Mouse (Mus musculus) Patski (cell line): ENCODE results near the gene Mon2. TPM values are rescaled to one million over a fixed set of nuclear protein-coding genes. Genes with fewer than 3 reads are reported as not detected.

ENCODE experiments used
- ATAC-seq: fragments of 100-300 bp; one replicate; pipeline ENCODE4 v1.8.0; 2021
- CTCF ChIA-PET: fragments of 350-600 bp; sonication (Branson Sonifier 250); formaldehyde crosslinking; loops from one replicate; lab custom pipeline; 2022; ENCODE audit warnings: inconsistent platforms; lab: Charles Lee
- POLR2A ChIA-PET: fragments of 350-600 bp; sonication (Branson Sonifier 250); formaldehyde crosslinking; loops from one replicate; lab custom pipeline; 2022; ENCODE audit warnings: antibody characterized with exemption, inconsistent platforms; lab: Charles Lee
- DNase-seq: peaks from one replicate; pipeline ENCODE4 v3.0.0-alpha.2; 2011; ENCODE audit warnings: low read depth, low spot score
- H3K27me3 ChIP-seq: fragments of 371-371 bp; one replicate; pipeline ENCODE4 v1.5.1; 2021
- CTCF ChIP-seq: fragments of 100-300 bp; IDR thresholded peaks from one replicate; pipeline ENCODE4 v1.5.1; 2021
- in situ Hi-C: fragments of 300-500 bp; cut with MboI; formaldehyde crosslinking; loops from 3 replicates; pipeline ENCODE4 v1.11.1; 2018; ENCODE audit warnings: low pct_unique_long_range_greater_than_20kb, mixed read lengths
- polyA plus RNA-seq: library from polyadenylated mRNA; unstranded; gene quantifications from one replicate; pipeline ENCODE4 v1.2.3, GENCODE M21; 2021

Mon2 gene
- polyA plus RNA-seq, 1 experiment from 2014 or later, result 66.9 TPM

DNA sequence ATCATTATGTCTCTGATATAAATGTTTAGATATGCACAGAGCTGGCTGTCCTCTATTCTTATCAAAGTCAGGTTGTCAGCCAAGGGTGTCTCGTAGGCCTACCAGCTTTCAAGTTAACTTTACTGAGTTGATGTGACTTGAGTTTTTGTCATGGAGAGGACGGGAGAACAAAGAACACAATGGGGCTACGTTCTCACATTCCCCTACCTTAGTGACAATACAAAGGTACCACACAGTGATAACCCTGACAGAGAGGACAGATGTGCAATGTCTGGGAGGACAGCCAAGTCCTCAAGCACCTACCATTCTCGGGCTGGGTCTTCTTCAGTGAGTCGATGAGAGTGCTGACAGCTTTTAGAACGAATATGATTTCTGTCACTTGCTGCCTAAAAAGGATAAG, 76.9 kb downstream of the Mon2 start:
- TF ChIP-seq CTCF, result no peak
- no peak for ATAC-seq
- POLR2A ChIA-PET, result no interaction called here
- no peak for DNase-seq
- CTCF ChIA-PET, result interaction anchor here (0.7 to 10.8 kb wide), 3 partner anchors 8 to 195 kb away, joined by 3 to 121 read pairs (median 9); no protein-coding TSS in a partner anchor
- in situ Hi-C loops, result no loop called here
- H3K27me3 ChIP-seq, result no peaks in the 10 kb centered on the region

DNA sequence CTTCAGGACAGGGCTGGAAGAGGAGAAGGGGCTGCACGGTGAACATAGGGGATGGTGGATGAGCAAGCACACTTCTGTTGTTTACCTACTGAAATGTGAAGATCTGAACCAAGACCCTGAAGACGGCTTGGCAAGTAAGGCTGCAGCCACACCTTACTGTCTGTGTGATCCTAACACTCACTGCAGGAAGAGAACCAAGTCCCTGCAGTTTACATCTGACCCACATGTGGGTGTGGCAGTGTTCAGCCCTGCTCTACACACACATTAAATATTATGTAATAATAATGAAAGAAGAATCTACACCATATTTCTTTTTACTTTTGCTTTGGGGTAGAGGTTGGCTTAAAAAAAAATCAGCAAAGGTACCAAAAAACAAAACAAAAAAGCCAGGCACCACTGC, 78.5 kb downstream of the Mon2 start:
- no peak for TF ChIP-seq CTCF
- CTCF ChIA-PET, result no interaction called here
- H3K27me3 ChIP-seq, result no peaks in the 10 kb centered on the region
- POLR2A ChIA-PET, result no interaction called here
- DNase-seq, result no peak
- in situ Hi-C loops, result no loop called here
- no peak for ATAC-seq

DNA sequence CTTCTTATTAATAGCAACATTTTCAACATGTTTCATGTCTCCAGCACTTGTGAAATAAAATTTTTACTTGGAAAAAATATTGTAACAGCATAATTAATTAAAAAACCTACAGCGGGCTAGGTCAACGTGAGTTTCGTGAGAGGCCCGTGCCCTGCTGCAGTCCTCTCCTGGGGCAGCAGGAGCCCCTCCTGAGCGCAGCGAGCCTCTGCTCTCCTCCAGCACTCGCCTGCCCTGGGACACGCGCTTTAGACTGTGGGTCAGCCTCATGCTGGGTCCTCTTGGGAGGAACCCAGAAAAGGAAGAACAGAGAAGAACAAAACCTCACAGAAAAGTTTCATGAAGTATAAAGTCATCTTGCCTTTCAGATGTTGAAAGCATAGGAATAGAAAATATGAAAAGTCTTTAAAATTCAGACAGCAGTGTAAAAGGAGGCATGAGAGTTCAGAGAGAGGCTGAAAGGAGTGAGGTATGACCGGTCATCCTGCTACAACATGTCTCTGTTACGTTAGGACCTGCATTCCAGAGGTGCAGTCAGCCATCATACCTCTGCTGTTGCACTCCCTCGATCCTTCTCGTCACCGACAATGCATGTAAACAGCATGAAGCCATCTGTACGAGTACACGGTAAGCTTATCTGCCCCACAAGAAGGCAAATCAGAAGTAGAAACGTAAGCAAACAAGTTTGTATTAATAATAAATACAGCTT, 81.8 kb downstream of the Mon2 start:
- no peak for DNase-seq
- ATAC-seq, result peak; percentile 94
- ChIA-PET POLR2A (interaction anchor here (1.0 kb wide), 1 partner anchor 187 kb away, joined by 9 read pairs; no protein-coding TSS in a partner anchor), CTCF (interaction anchor here (0.8 to 2.2 kb wide), 4 partner anchors 11 to 191 kb away, joined by 3 to 10 read pairs (median 5); no protein-coding TSS in a partner anchor)
- TF ChIP-seq CTCF, result no peak
- no peaks in the 10 kb centered on the region for H3K27me3 ChIP-seq
- in situ Hi-C loops, result no loop called here

DNA sequence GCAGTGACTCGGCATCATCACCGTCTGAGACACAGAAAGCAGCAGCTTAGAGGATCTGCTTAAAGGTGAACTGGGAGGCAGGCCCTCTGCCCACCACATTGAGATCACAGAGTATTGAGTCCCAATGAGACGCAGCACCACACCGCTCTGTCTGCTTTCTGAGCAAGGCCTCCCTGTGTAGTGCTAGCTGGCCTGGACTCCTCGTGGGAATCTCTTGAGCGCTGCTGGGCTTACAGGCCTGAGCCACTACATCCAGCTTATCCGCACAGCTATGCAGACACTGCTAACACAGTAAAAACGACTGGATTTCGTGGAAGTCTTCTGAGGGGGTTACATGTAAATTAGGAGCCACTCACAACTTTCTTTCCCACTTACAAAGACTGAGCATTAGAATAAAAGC, 84.7 kb downstream of the Mon2 start:
- H3K27me3 ChIP-seq, result no peaks in the 10 kb centered on the region
- CTCF ChIA-PET, result interaction anchor here (1.6 to 3.0 kb wide), 3 partner anchors 9 to 188 kb away, joined by 5 to 9 read pairs (median 6); no protein-coding TSS in a partner anchor
- in situ Hi-C loops, result no loop called here
- POLR2A ChIA-PET, result no interaction called here
- DNase-seq (no peak), ATAC-seq (no peak)
- TF ChIP-seq CTCF, result no peak

DNA sequence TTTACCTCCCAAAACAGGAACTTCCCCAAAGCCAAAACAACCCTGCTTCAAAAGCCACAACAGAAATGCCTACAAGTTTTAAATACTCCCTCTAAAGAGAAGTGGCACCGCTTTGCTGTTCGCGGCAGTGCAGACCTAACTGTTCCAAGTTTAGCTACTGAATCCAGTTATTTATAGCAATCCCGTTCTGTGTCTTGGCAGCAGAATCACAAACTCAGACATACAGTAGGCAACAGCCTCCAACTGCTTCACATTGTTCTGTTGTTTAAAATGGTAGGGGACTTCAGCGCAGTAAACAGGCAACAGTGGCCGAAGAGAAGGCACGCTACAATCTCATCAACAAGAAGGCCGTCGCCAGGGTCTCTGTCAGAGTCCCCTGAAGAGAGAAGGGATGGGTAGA, 85.3 kb downstream of the Mon2 start:
- ChIA-PET POLR2A (no interaction called here), CTCF (interaction anchor here (1.6 to 3.0 kb wide), 3 partner anchors 10 to 187 kb away, joined by 5 to 9 read pairs (median 6); no protein-coding TSS in a partner anchor)
- in situ Hi-C loops, result no loop called here
- DNase-seq (no peak), ATAC-seq (no peak)
- TF ChIP-seq CTCF, result peak; percentile 0
- H3K27me3 ChIP-seq, result no peaks in the 10 kb centered on the region

DNA sequence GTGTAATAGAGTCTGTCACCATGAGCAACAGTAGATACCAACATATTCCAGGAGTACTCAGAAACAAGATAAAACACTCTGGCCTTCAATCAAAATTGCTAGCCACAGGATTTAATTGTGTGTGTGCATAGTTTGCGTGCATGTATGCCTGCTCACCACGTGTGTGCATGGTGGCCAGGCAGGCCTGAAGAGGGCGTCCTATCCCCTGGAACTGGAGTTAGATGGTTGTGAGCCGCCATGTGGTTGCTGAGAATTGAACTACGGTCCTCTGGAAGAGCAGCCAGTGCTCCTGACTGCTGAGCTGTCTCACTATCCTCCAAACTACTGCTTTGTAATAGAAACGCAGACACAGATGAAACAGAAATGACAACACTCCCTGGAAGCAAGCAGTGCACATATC, 85.7 kb downstream of the Mon2 start:
- CTCF ChIA-PET, result interaction anchor here (1.6 to 3.0 kb wide), 2 partner anchors 10 to 187 kb away, joined by 5 to 9 read pairs; no protein-coding TSS in a partner anchor
- TF ChIP-seq CTCF, result peak; percentile 4
- ATAC-seq, result no peak
- POLR2A ChIA-PET, result no interaction called here
- in situ Hi-C loops, result no loop called here
- no peaks in the 10 kb centered on the region for H3K27me3 ChIP-seq
- no peak for DNase-seq

DNA sequence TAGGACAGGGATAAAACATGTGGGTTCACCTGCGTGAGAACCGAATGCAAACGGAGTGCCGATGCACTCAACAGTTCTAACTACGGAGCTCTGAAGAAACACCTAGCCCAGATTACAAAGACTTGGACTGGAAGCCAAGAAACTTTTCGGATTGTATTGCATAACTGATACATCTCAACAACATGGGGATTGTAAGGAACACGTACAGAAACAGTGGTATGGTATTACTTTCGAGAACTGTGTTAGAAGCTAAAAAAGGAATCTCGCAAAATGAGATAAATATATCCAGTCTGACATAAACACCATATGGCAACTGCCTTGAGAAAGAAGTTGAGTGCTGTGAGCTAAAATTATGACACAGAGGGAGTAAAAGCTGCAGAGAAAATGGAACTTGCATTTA, 86.4 kb downstream of the Mon2 start:
- ChIA-PET CTCF (interaction anchor here (1.5 to 3.0 kb wide), 3 partner anchors 11 to 183 kb away, joined by 4 to 19 read pairs (median 9); no protein-coding TSS in a partner anchor), POLR2A (no interaction called here)
- no peak for TF ChIP-seq CTCF
- in situ Hi-C loops, result no loop called here
- ATAC-seq (no peak), DNase-seq (no peak)
- H3K27me3 ChIP-seq, result no peaks in the 10 kb centered on the region

DNA sequence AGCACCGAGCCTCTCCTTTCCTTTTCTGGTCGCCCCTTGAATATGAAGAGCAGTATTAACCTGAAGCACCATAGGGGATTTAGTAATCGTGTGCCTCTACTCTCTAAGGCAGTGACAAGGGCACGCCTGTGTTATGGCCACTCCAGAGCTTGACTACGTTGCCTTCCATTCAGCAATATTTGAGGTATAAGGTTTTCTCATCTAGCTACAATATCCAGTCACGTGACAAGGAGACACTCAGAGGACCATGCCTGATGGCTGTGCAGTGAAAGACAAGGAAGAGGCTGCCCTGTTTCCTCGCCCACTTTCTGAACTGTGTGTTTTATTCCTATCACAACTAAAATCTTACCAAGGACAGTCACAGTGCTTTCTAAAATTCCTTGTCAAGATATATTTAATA, 87.9 kb downstream of the Mon2 start:
- DNase-seq, result no peak
- CTCF ChIA-PET, result interaction anchor here (0.9 to 2.9 kb wide), 6 partner anchors 15 to 184 kb away, joined by 3 to 19 read pairs (median 6); no protein-coding TSS in a partner anchor
- TF ChIP-seq CTCF, result no peak
- H3K27me3 ChIP-seq, result no peaks in the 10 kb centered on the region
- POLR2A ChIA-PET, result interaction anchor here (1.3 to 1.4 kb wide), 2 partner anchors 11 to 181 kb away, joined by 3 to 4 read pairs; no protein-coding TSS in a partner anchor
- ATAC-seq, result no peak
- in situ Hi-C loops, result no loop called here

DNA sequence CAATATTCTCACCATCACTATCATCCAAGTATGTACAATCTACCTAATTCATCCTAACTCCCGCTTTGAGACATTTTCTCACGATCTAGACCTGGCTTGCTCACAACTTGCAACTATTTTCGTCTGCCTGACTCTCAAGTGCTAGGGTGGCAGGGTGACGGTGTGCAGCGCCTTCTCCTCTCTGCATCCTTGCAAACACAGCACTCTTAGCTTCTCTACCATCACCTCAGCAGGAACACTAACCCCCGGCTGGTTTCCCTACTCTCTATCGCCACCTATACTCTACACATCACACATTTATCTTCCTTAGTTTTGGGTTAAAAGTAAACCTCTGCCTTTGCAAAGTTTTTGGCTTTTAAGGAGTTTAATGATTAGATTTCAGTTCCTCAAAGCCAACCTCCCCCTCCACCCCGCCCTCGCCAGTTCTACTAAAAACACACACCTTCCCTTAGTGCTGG, 88.6 kb downstream of the Mon2 start:
- POLR2A ChIA-PET, result interaction anchor here (1.3 to 1.4 kb wide), 2 partner anchors 10 to 180 kb away, joined by 3 to 4 read pairs; no protein-coding TSS in a partner anchor
- ATAC-seq (no peak), DNase-seq (no peak)
- CTCF ChIA-PET, result interaction anchor here (0.9 to 2.9 kb wide), 5 partner anchors 20 to 183 kb away, joined by 3 to 19 read pairs (median 8); no protein-coding TSS in a partner anchor
- in situ Hi-C loops, result no loop called here
- TF ChIP-seq CTCF, result peak; percentile 63
- no peaks in the 10 kb centered on the region for H3K27me3 ChIP-seq

DNA sequence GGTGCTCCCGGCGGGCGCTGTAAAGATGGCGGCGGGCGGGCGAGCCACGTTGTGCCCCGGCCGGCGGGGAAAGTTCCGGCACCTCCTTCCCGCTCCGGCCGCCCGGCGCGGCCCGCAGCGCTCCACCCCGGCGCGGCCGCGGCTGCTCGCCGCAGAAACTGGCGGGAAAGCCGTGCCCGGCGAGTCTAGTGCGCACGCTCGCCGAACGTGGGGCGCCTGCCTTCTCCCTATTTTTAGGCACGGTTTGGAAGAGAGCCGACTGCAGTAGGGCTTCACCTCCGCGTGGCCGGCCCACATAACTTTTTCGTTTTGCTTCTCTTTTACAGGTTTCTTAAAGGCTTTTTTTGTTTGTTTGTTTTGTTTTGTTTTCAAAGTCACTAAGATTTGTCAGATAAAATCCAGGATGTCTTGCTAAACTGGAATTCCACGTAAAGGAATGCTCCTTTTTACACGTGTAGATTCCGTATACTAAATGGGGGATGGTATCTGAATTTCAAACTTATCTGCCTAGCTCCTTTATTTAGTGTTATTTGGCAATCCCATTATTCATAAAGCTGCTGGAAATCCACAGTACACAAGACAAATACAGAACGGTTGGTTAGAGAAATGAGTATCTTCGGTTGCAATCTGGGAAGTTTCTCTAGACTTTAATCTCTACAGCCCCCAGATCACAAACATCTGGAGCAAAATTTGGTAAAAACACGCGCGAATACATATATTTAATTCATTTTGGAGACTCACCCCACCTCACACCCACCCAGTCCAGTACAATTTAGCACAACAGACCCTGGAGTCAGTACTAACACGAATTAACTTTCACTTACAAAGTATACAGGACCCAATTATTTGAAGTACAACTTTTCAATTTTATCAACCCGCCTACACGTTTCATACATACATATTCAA, 89.7 kb downstream of the Mon2 start:
- TF ChIP-seq CTCF, result no peak
- in situ Hi-C loops, result no loop called here
- POLR2A ChIA-PET, result interaction anchor here (4.6 kb wide), 1 partner anchor 180 kb away, joined by 39 read pairs; no protein-coding TSS in a partner anchor

More for the DNA sequence above, 89.7 kb downstream of the Mon2 start:
- no peaks in the 10 kb centered on the region for H3K27me3 ChIP-seq
- CTCF ChIA-PET, result no interaction called here
- DNase-seq, result no peak
- ATAC-seq, result peak; percentile 48
